Mouse (Mus musculus) C2C12 (cell line): Measurements from ENCODE around the gene Heatr4.

Source experiments
- MAX ChIP-seq: IDR thresholded peaks from one replicate; pipeline ENCODE4 v1.6.1; 2011; ENCODE audit warnings: mild to moderate bottlenecking, control low read depth
- MYOD1 ChIP-seq: IDR thresholded peaks from one replicate; pipeline ENCODE4 v1.6.1; 2011; ENCODE audit warnings: low read depth; ENCODE audit not compliant: control insufficient read depth, insufficient read length
- MYOG ChIP-seq: IDR thresholded peaks from one replicate; pipeline ENCODE4 v1.6.1; 2011; ENCODE audit not compliant: control insufficient read depth, insufficient read length; ENCODE audit errors: extremely low read depth
- USF1 ChIP-seq: IDR thresholded peaks from one replicate; pipeline ENCODE4 v1.6.1; 2011; ENCODE audit warnings: low read depth, mild to moderate bottlenecking, control low read depth, moderate library complexity

- TF ChIP-seq MAX (peak; percentile 25), MYOG (no peak), USF1 (no peak), MYOD1 (no peak)
Measured at GRCm38 (mm10) chr12:83921535-83922381, 62.9 kb downstream of the Heatr4 start, which contains the start of gene Numb.
